Mouse (Mus musculus) midbrain, embryonic 10.5 days (tissue): ENCODE measurements around the gene Cyp2d10. TPM values are rescaled to one million over a fixed set of nuclear protein-coding genes. Genes with fewer than 3 reads are reported as not detected.
"Not testable (repeated sequence)": the region's sequence is repeated elsewhere in the genome, so short reads cannot be mapped to it uniquely, and the experiment has no call there.

Source experiments
- DNase-seq: peaks from one replicate; pipeline ENCODE4 v3.0.0-alpha.2; 2017; ENCODE audit warnings: low spot score
- H3K27ac ChIP-seq: fragments of 300-500 bp; sonication (generic); replicated peaks from 2 replicates; pipeline ENCODE4 v1.5.1; 2016; ENCODE audit warnings: mild to moderate bottlenecking
- H3K27me3 ChIP-seq: fragments of 300-500 bp; sonication (generic); 2 replicates; pipeline ENCODE4 v1.6.1; 2016; ENCODE audit warnings: low read depth, mild to moderate bottlenecking; ENCODE audit not compliant: poor library complexity, severe bottlenecking
- H3K36me3 ChIP-seq: fragments of 300-500 bp; sonication (generic); 2 replicates; pipeline ENCODE4 v1.6.1; 2016; ENCODE audit warnings: mild to moderate bottlenecking, moderate library complexity
- H3K4me1 ChIP-seq: fragments of 300-500 bp; sonication (generic); 2 replicates; pipeline ENCODE4 v1.6.1; 2016
- H3K4me3 ChIP-seq: fragments of 300-500 bp; sonication (generic); 2 replicates; pipeline ENCODE4 v1.5.1; 2016; ENCODE audit warnings: mild to moderate bottlenecking, moderate library complexity
- H3K9me3 ChIP-seq: fragments of 300-500 bp; sonication (generic); replicated peaks from 2 replicates; pipeline ENCODE4 v1.6.1; 2016; ENCODE audit warnings: mild to moderate bottlenecking
- WGBS: fragments of 180-500 bp; shearing (Covaris S2); methylation state at CpG from one replicate; pipeline ENCODE4 v1.1.7; 2016; 5-methylcytosine and 5-hydroxymethylcytosine counted together
- polyA plus RNA-seq: library from polyadenylated mRNA; unstranded; fragments of >200 nt; fragmentation: Nextera tagmentation; extraction: Ambion mirVana; gene quantifications from 2 replicates; pipeline ENCODE4 v1.2.1, GENCODE M21; 2016

Gene Cyp2d10
- polyA plus RNA-seq, 1 experiment from 2014 or later = not detected

- WGBS = 68% methylated on average over 1 of the region's 1 CpGs
Measured at GRCm38 (mm10) chr15:82368851-82369250, 38.1 kb downstream of the Cyp2d10 start.

GRCm38 (mm10) chr15:82368146-82368545 lies 38.8 kb downstream of the Cyp2d10 start:
- Histone ChIP-seq H3K4me3 (no peak overlapping the region), H3K27me3 (no peaks in the 10 kb centered on the region), H3K9me3 (no peaks in the 10 kb centered on the region), H3K36me3 (no peaks in the 10 kb centered on the region), H3K27ac (no peak overlapping the region), H3K4me1 (no peaks in the 10 kb centered on the region)
- WGBS = 89% methylated on average over 4 of the region's 4 CpGs
- no peak for DNase-seq

More at GRCm38 (mm10) chr15:82368851-82369250, 38.1 kb downstream of the Cyp2d10 start:
- no peaks in the 10 kb centered on the region for H3K36me3 ChIP-seq
- H3K9me3 ChIP-seq = no peaks in the 10 kb centered on the region
- H3K27ac ChIP-seq = no peak overlapping the region
- no peaks in the 10 kb centered on the region for H3K4me1 ChIP-seq
- DNase-seq = no peak
- no peaks in the 10 kb centered on the region for H3K27me3 ChIP-seq
- H3K4me3 ChIP-seq = no peak overlapping the region

- not testable (repeated sequence) for H3K9me3 ChIP-seq, DNase-seq, H3K4me1 ChIP-seq, H3K4me3 ChIP-seq, H3K27ac ChIP-seq, H3K27me3 ChIP-seq, H3K36me3 ChIP-seq
- 13% methylated on average over 7 of the region's 9 CpGs for WGBS
Measured at GRCm38 (mm10) chr15:82364561-82364960, 42.4 kb downstream of the Cyp2d10 start.

- not testable (repeated sequence) for H3K9me3 ChIP-seq, H3K27ac ChIP-seq, H3K4me3 ChIP-seq, DNase-seq, H3K27me3 ChIP-seq, H3K4me1 ChIP-seq, H3K36me3 ChIP-seq
- 74% methylated on average over 9 of the region's 12 CpGs for whole genome bisulfite sequencing
Measured at GRCm38 (mm10) chr15:82363801-82364200, 43.2 kb downstream of the Cyp2d10 start.

- no peak for DNase-seq
- H3K27me3 ChIP-seq = no peaks in the 10 kb centered on the region
- 91% methylated on average over 4 of the region's 4 CpGs for WGBS
Measured at GRCm38 (mm10) chr15:82362234-82362633, 44.8 kb downstream of the Cyp2d10 start.

GRCm38 (mm10) chr15:82361459-82362018 lies 45.5 kb downstream of the Cyp2d10 start:
- 83% methylated on average over 11 of the region's 11 CpGs for WGBS
- no peaks in the 10 kb centered on the region for H3K36me3 ChIP-seq
- no peaks in the 10 kb centered on the region for H3K27me3 ChIP-seq
- no peak overlapping the region for H3K27ac ChIP-seq
- no peak for DNase-seq
- H3K4me1 ChIP-seq = 0 out of 2 replicates have a peak, but pooled peaks cover 4% of the 10 kb centered on the region
- H3K9me3 ChIP-seq = no peaks in the 10 kb centered on the region
- no peak overlapping the region for H3K4me3 ChIP-seq

More at GRCm38 (mm10) chr15:82362234-82362633, 44.8 kb downstream of the Cyp2d10 start:
- H3K9me3 ChIP-seq = no peaks in the 10 kb centered on the region
- H3K4me3 ChIP-seq = no peak overlapping the region
- H3K4me1 ChIP-seq = 0 out of 2 replicates have a peak, but pooled peaks cover 4% of the 10 kb centered on the region
- H3K36me3 ChIP-seq = no peaks in the 10 kb centered on the region
- no peak overlapping the region for H3K27ac ChIP-seq

GRCm38 (mm10) chr15:82358431-82359260 lies 48.3 kb downstream of the Cyp2d10 start:
- Histone ChIP-seq H3K36me3 (no peaks in the 10 kb centered on the region), H3K4me1 (peaks cover 9% of the 10 kb centered on the region), H3K27me3 (no peaks in the 10 kb centered on the region), H3K9me3 (no peaks in the 10 kb centered on the region), H3K27ac (0 out of 2 replicates have a peak overlapping the region, but pooled peaks have one; percentile 29), H3K4me3 (no peak overlapping the region)
- peak; percentile 12 for DNase-seq
- WGBS = 70% methylated on average over 22 of the region's 22 CpGs

- H3K4me3 ChIP-seq = peak within 1 kb of the TSS; percentile 98
- H3K36me3 ChIP-seq = peaks cover 19% of the 10 kb centered on the region
- DNase-seq = peak; percentile 99
- H3K9me3 ChIP-seq = no peaks in the 10 kb centered on the region
- WGBS = 2% methylated on average over 57 of the region's 57 CpGs
- H3K27me3 ChIP-seq = no peaks in the 10 kb centered on the region
- peak within 1 kb of the TSS; percentile 97 for H3K27ac ChIP-seq
- peaks cover 30% of the 10 kb centered on the region for H3K4me1 ChIP-seq
Measured at GRCm38 (mm10) chr15:82354126-82354945, 52.7 kb downstream of the Cyp2d10 start, which contains the start of gene Ndufa6. Ndufa6 (minus strand) TSS chr15:82354322.

- under 1% methylated on average over 23 of the region's 23 CpGs for WGBS
- Histone ChIP-seq H3K36me3 (peaks cover 25% of the 10 kb centered on the region), H3K27ac (peak overlapping the region; percentile 97), H3K4me3 (peak overlapping the region; percentile 98), H3K27me3 (no peaks in the 10 kb centered on the region), H3K9me3 (no peaks in the 10 kb centered on the region), H3K4me1 (peaks cover 27% of the 10 kb centered on the region)
- no peak for DNase-seq
Measured at GRCm38 (mm10) chr15:82353745-82354113, 53.3 kb downstream of the Cyp2d10 start.

- 37% methylated on average over 14 of the region's 14 CpGs for WGBS
- Histone ChIP-seq H3K36me3 (peaks cover 30% of the 10 kb centered on the region), H3K4me3 (peak overlapping the region; percentile 98), H3K27ac (peak overlapping the region; percentile 97), H3K9me3 (no peaks in the 10 kb centered on the region), H3K4me1 (peaks cover 26% of the 10 kb centered on the region), H3K27me3 (no peaks in the 10 kb centered on the region)
- DNase-seq = peak; percentile 27
Measured at GRCm38 (mm10) chr15:82353078-82353744, 53.8 kb downstream of the Cyp2d10 start.
